Mouse (Mus musculus) retina, embryonic 14.5 days (tissue): ENCODE data around the gene Npr1.
A peak's percentile ranks its signal among the peaks of the same experiment; 100 is the strongest.

Experiments
- DNase-seq: peaks from one replicate; pipeline ENCODE4 v3.0.0-alpha.2; 2015; ENCODE audit warnings: low spot score

Npr1 gene

GRCm38 (mm10) chr3:90465686-90466310 lies at the start of gene Npr1:
Npr1 (minus strand) TSS chr3:90465866.
- DNase-seq: peak; percentile 47

GRCm38 (mm10) chr3:90515242-90515641 lies 49.6 kb upstream of the Npr1 start:
- no peak for DNase-seq

GRCm38 (mm10) chr3:90514691-90515090 lies 49.0 kb upstream of the Npr1 start:
- DNase-seq: peak; percentile 68

- peak; percentile 53 for DNase-seq
Observed at GRCm38 (mm10) chr3:90513796-90514590, 48.3 kb upstream of the Npr1 start, which contains the start of the genes S100a1 and S100a13. S100a1 (minus strand) TSS chr3:90514392. S100a13 (plus strand) TSS chr3:90514435.

- DNase-seq: no peak
Observed at GRCm38 (mm10) chr3:90512948-90513642, 47.4 kb upstream of the Npr1 start.

- no peak for DNase-seq
Observed at GRCm38 (mm10) chr3:90512276-90512675, 46.6 kb upstream of the Npr1 start.

- DNase-seq: no peak
Observed at GRCm38 (mm10) chr3:90509747-90510123, 44.1 kb upstream of the Npr1 start.

GRCm38 (mm10) chr3:90508950-90509746 lies 43.5 kb upstream of the Npr1 start, which contains the start of gene Chtop:
Chtop (minus strand) TSS chr3:90509498.
- peak; percentile 100 for DNase-seq

GRCm38 (mm10) chr3:90508287-90508949 lies 42.8 kb upstream of the Npr1 start:
- DNase-seq: no peak

- DNase-seq: no peak
Observed at GRCm38 (mm10) chr3:90506362-90506761, 40.7 kb upstream of the Npr1 start.

GRCm38 (mm10) chr3:90505216-90505615 lies 39.5 kb upstream of the Npr1 start:
- no peak for DNase-seq

GRCm38 (mm10) chr3:90503444-90503843 lies 37.8 kb upstream of the Npr1 start:
- DNase-seq: no peak

- no peak for DNase-seq
Observed at GRCm38 (mm10) chr3:90497597-90497996, 31.9 kb upstream of the Npr1 start.

GRCm38 (mm10) chr3:90495850-90496525 lies 30.3 kb upstream of the Npr1 start:
- DNase-seq: no peak

GRCm38 (mm10) chr3:90493831-90494540 lies 28.3 kb upstream of the Npr1 start:
- no peak for DNase-seq

- no peak for DNase-seq
Observed at GRCm38 (mm10) chr3:90491350-90491749, 25.7 kb upstream of the Npr1 start.

- peak; percentile 98 for DNase-seq
Observed at GRCm38 (mm10) chr3:90490696-90491256, 25.1 kb upstream of the Npr1 start, which contains the start of gene Snapin. Snapin (minus strand) TSS chr3:90491033.

GRCm38 (mm10) chr3:90488576-90488975 lies 22.9 kb upstream of the Npr1 start:
- DNase-seq: no peak

- no peak for DNase-seq
Observed at GRCm38 (mm10) chr3:90486998-90487397, 21.3 kb upstream of the Npr1 start.
